Mouse (Mus musculus): Measurements from ENCODE around the gene Gtpbp3.

DNA sequence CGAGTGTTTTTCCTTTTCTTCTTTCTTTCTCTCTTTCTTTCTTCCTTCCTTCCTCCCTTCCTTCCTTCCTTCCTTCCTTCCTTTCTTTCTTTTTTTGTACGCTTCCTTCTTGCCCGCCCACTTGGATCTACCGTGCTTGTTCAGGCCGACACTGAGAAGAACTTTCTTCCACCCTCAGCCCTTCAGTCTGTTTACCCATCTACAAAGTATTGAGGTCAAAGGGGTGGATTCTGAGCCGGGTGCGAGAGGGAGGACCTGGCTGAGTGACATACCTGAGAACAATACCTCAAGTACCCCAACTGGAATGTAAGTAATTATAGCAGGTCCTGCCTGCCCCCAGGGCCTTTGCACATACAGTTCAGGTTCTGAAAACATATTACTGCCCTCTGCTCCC is 1.8 kb upstream of the Gtpbp3 start:
- no peak for TF ChIP-seq POLR2A (IDR thresholded peaks at IDR 0.05; ENCODE audit: low read depth, low read length)
- no peak for TF ChIP-seq CTCF (IDR thresholded peaks at IDR 0.05; ENCODE audit: borderline replicate concordance, insufficient read depth, low read length)
